Mouse (Mus musculus): ENCODE data around the gene Car5b.

DNA sequence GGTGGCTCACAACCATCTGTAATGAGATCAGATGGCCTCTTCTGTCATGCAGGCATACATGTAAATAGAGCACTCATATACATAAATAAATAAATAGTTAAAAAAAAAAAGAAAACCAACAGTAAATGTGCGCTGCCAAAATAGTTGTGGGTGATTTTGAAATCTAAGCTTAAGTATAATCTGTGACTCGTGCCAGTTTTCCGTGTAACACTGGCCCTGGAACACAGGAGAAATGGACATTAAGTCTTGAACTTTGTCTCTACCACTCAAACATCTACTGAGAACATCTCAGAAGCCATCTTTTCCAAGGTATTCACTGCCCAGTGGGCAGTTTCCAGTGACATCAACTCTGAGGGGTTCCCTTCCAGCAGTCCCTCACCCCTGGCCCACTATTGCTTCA, 12.2 kb downstream of the Car5b start:
- TF ChIP-seq POLR2A (IDR thresholded peaks at IDR 0.05; ENCODE audit: borderline replicate concordance, extremely low read depth, low read depth, low read length) (no peak), CTCF (IDR thresholded peaks at IDR 0.05; ENCODE audit: insufficient read depth, low read length) (no peak)

Data from lung, adult 2 months (tissue).